Mouse (Mus musculus) ES-E14 (cell line): ENCODE results near the gene Ghdc. TPM values are rescaled to one million over a fixed set of nuclear protein-coding genes. Genes with fewer than 3 reads are reported as not detected.

Source experiments
- DNase-seq: peaks from one replicate; pipeline ENCODE4 v3.0.0-alpha.2; 2013; ENCODE audit warnings: low read depth, low spot score
- H3K27ac ChIP-seq: 2 replicates; pipeline ENCODE4 v1.5.1; 2012; ENCODE audit warnings: low read depth, mild to moderate bottlenecking, low read length, moderate library complexity, mixed read lengths; ENCODE audit not compliant: poor library complexity, insufficient read depth, severe bottlenecking
- H3K36me3 ChIP-seq: 2 replicates; pipeline ENCODE4 v1.6.1; 2012; ENCODE audit warnings: mild to moderate bottlenecking, low read length, moderate library complexity, mixed read lengths; ENCODE audit not compliant: control insufficient read depth, poor library complexity, insufficient read depth, severe bottlenecking
- H3K4me1 ChIP-seq, 2 experiments: fragments of 150-350 bp in 1 of 2; sonication (generic) in 1 of 2; 2 replicates each; pipeline ENCODE4 v1.6.1; 2012; ENCODE audit warnings: low read length in 2 of 2, mild to moderate bottlenecking in 1 of 2, mixed read lengths in 1 of 2; ENCODE audit not compliant: control insufficient read depth in 2 of 2, insufficient read depth in 2 of 2, poor library complexity in 1 of 2
- H3K4me3 ChIP-seq, 2 experiments: fragments of 150-350 bp in 1 of 2; sonication (generic) in 1 of 2; 2 replicates each; pipeline ENCODE4 v1.5.1; 2012; ENCODE audit warnings: low read length in 2 of 2, low read depth in 1 of 2, mild to moderate bottlenecking in 1 of 2, mixed read lengths in 1 of 2; ENCODE audit not compliant: insufficient read depth in 1 of 2, poor library complexity in 1 of 2, severe bottlenecking in 1 of 2
- H3K9ac ChIP-seq: 2 replicates; pipeline ENCODE4 v1.6.1; 2012; ENCODE audit warnings: low read depth, mild to moderate bottlenecking, low read length, mixed read lengths; ENCODE audit not compliant: poor library complexity, insufficient read depth, severe bottlenecking
- H3K9me3 ChIP-seq: fragments of 150-350 bp; sonication (generic); 2 replicates; pipeline ENCODE4 v1.6.1; 2012; ENCODE audit warnings: low read depth, mild to moderate bottlenecking, low read length; ENCODE audit not compliant: control insufficient read depth, insufficient read depth
- CHD2 ChIP-seq: IDR thresholded peaks from 2 replicates; pipeline ENCODE4 v1.6.1; 2014; ENCODE audit warnings: mild to moderate bottlenecking, low read depth, low read length, inconsistent platforms
- HCFC1 ChIP-seq: IDR thresholded peaks from 2 replicates; pipeline ENCODE4 v1.6.1; 2012; ENCODE audit warnings: low read length, inconsistent platforms, borderline replicate concordance; ENCODE audit not compliant: insufficient read depth
- MAFK ChIP-seq: IDR thresholded peaks from 2 replicates; pipeline ENCODE4 v1.6.1; 2014; ENCODE audit warnings: mild to moderate bottlenecking, low read depth, low read length, inconsistent platforms; ENCODE audit not compliant: insufficient read depth
- ZC3H11A ChIP-seq: IDR thresholded peaks from 2 replicates; pipeline ENCODE4 v1.6.1; 2012; ENCODE audit warnings: low read depth, mild to moderate bottlenecking, inconsistent platforms, low read length, borderline replicate concordance
- ZNF384 ChIP-seq: IDR thresholded peaks from 2 replicates; pipeline ENCODE4 v1.6.1; 2012; ENCODE audit warnings: low read depth, low read length, inconsistent platforms
- in situ Hi-C, 2 experiments: fragments of 600-800 bp; cut with MboI; formaldehyde crosslinking; loops; one replicate each; pipeline ENCODE4 v1.15.1; 2025; ENCODE audit warnings: low sequenced_read_pairs in 2 of 2, inconsistent platforms in 1 of 2; ENCODE audit not compliant: unreplicated experiment in 2 of 2
- total RNA-seq: library from RNA; depleted of rRNA; stranded (reverse); fragments of 300-350 nt; gene quantifications from 2 replicates; pipeline ENCODE4 v1.2.3, GENCODE M21; 2012; rRNA removed

The Ghdc gene
- total RNA-seq, 1 experiment = 16.5 TPM

GRCm38 (mm10) chr11:100719312-100719711, 51.4 kb downstream of the Ghdc start:
- H3K4me3 ChIP-seq = no peak overlapping the region
- TF ChIP-seq HCFC1 (no peak), CHD2 (no peak), ZNF384 (no peak), MAFK (no peak)
- no peak overlapping the region for H3K27ac ChIP-seq
- H3K9ac ChIP-seq = no peak overlapping the region
- DNase-seq = no peak
- no peaks in the 10 kb centered on the region for H3K9me3 ChIP-seq
- peaks cover 12 to 25% of the 10 kb centered on the region in 2 experiments for H3K4me1 ChIP-seq
- in situ Hi-C loops = no loop called here
- peaks cover 27% of the 10 kb centered on the region for H3K36me3 ChIP-seq

GRCm38 (mm10) chr11:100718866-100719265, 51.9 kb downstream of the Ghdc start:
- Histone ChIP-seq H3K9me3 (no peaks in the 10 kb centered on the region), H3K4me1 (peaks cover 12 to 25% of the 10 kb centered on the region in 2 experiments), H3K4me3 (no peak overlapping the region), H3K36me3 (peaks cover 27% of the 10 kb centered on the region), H3K27ac (no peak overlapping the region), H3K9ac (no peak overlapping the region)
- TF ChIP-seq HCFC1 (no peak), ZC3H11A (no peak), MAFK (no peak), CHD2 (no peak), ZNF384 (no peak)
- in situ Hi-C loops = no loop called here
- DNase-seq = no peak

DNA sequence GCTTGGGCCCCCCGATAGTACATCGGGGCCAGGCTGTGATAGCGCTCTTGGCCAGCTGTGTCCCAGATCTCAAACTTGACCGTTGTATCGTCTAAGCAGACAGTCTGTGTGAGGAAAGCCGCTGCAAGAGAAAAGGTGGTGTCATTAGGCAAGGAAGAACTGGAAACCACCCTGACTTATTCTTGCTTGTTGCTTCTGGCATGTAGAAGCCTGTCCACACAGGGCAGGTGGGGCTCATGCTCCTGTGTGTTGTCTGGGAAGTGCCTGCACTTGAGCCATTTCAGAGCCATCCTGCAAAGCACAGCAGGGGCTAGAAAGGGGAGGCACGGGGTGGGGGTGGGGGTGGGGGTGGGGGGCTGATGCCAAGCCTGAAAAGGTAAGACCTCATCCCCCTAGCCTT, 52.3 kb downstream of the Ghdc start:
- H3K4me1 ChIP-seq = peaks cover 12 to 25% of the 10 kb centered on the region in 2 experiments

DNA sequence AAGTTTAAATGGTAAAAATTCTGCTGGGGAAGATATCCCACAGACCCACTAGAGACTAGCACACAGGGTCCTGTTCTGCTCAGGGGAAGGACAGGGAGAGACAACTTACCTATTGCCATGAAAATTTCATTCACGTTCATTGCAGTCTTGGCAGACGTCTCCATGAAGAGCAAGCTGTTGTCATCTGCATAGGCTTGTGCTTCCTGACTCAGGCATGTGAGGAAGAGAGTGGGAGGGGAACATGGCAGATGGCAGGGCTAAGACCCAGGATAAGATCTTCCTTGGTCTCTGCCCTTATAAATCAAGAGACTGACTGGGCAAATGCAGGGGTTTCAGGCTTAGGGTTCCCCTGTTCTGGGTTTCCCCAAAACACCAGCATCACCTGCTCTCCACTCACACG, 54.1 kb downstream of the Ghdc start:
- in situ Hi-C loops = no loop called here
- Histone ChIP-seq H3K9ac (no peak overlapping the region), H3K27ac (no peak overlapping the region), H3K4me3 (no peak overlapping the region), H3K4me1 (peaks cover 8 to 20% of the 10 kb centered on the region in 2 experiments), H3K9me3 (no peaks in the 10 kb centered on the region), H3K36me3 (peaks cover 27% of the 10 kb centered on the region)
- TF ChIP-seq CHD2 = no peak
- no peak for TF ChIP-seq ZNF384
- TF ChIP-seq MAFK = no peak
- no peak for TF ChIP-seq ZC3H11A
- no peak for TF ChIP-seq HCFC1
- no peak for DNase-seq

More for the DNA sequence above, 52.3 kb downstream of the Ghdc start:
- no peak overlapping the region for H3K4me3 ChIP-seq
- no peak overlapping the region for H3K27ac ChIP-seq
- H3K36me3 ChIP-seq = peaks cover 27% of the 10 kb centered on the region
- no peaks in the 10 kb centered on the region for H3K9me3 ChIP-seq
- H3K9ac ChIP-seq = no peak overlapping the region
- no peak for TF ChIP-seq ZC3H11A
- no peak for TF ChIP-seq ZNF384
- no peak for TF ChIP-seq CHD2
- no peak for DNase-seq
- in situ Hi-C loops = no loop called here

Other genes starting within 250 kb of the Ghdc start
- 202 and 209 TPM in 2 replicates for gene Acly, start 243.0 kb downstream of the Ghdc start, total RNA-seq
- 2.3 and 3.4 TPM in 2 replicates for gene Ttc25, start 225.3 kb downstream of the Ghdc start, total RNA-seq
- gene Cnp, start 196.1 kb downstream of the Ghdc start, total RNA-seq = 9.4 and 11.9 TPM in 2 replicates
- gene Nkiras2, start 151.7 kb downstream of the Ghdc start, total RNA-seq = 27.3 and 30.7 TPM in 2 replicates
- 139 and 208 TPM in 2 replicates for gene Dnajc7, start 150.8 kb downstream of the Ghdc start, total RNA-seq
- gene Zfp385c, start 78.5 kb downstream of the Ghdc start, total RNA-seq = 0.09 and 0.37 TPM in 2 replicates
- gene Dhx58, start 66.7 kb downstream of the Ghdc start, total RNA-seq = 2.3 and 4.1 TPM in 2 replicates
- gene Kat2a, start 58.5 kb downstream of the Ghdc start, total RNA-seq = 40.8 and 44.4 TPM in 2 replicates
- gene Hspb9, start 57.1 kb downstream of the Ghdc start, total RNA-seq = 0.49 and 1.6 TPM in 2 replicates
- gene Rab5c, start 32.7 kb downstream of the Ghdc start, total RNA-seq = 83.8 and 124 TPM in 2 replicates
- 0.45 and 0.48 TPM in 2 replicates for gene Kcnh4, start 11.0 kb downstream of the Ghdc start, total RNA-seq
- not detected in 2 replicates for gene Hcrt, start 8.0 kb downstream of the Ghdc start, total RNA-seq
- gene Stat5b, start 79.8 kb upstream of the Ghdc start, total RNA-seq = 3.4 and 4.3 TPM in 2 replicates
- 1.7 TPM in 2 replicates for gene Stat5a, start 88.4 kb upstream of the Ghdc start, total RNA-seq
- 61.5 and 78.9 TPM in 2 replicates for gene Stat3, start 168.6 kb upstream of the Ghdc start, total RNA-seq
- gene Cavin1, start 199.9 kb upstream of the Ghdc start, total RNA-seq = 16.4 and 30.7 TPM in 2 replicates
- 38.1 and 43.4 TPM in 2 replicates for gene Atp6v0a1, start 238.5 kb upstream of the Ghdc start, total RNA-seq